Mouse (Mus musculus) retina, postnatal 7 days (tissue): Measurements from ENCODE around the gene Kbtbd4.

Source experiments
- DNase-seq: peaks from one replicate; pipeline ENCODE4 v3.0.0-alpha.2; 2012; ENCODE audit warnings: low read depth, low spot score

Kbtbd4 gene

GRCm38 (mm10) chr2:90956053-90956452 is 51.5 kb downstream of the Kbtbd4 start:
- no peak for DNase-seq

- no peak for DNase-seq
These were observed 54.3 kb downstream of the Kbtbd4 start for GRCm38 (mm10) chr2:90958856-90959255.

GRCm38 (mm10) chr2:90960012-90960411 is 55.5 kb downstream of the Kbtbd4 start:
- DNase-seq: no peak
